In the genomic region with DNA sequence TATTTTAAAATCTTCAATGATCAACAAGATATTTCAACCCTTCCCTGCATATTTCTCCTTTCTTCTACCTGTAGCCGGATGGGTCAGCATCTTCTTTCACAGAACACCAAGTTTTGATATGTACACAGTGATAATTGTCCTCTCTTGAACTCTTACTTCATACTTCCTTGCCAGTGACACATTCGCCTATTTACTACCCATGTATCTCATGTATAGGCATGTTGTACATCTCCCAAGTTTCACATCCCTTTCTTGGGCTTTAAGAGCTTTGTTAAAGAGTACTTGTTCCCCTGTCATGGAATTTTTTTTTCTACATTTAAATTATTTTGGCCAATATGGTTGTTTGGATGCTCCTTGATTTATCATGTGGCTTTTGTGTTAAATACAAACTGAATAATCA, we compare ENCODE assay signal across 20 mouse cellular contexts.
A peak's percentile ranks its signal among the peaks of the same experiment; 100 is the strongest.
DNase-seq lines count a peak whose midpoint lies in the region; ATAC-seq lines count a peak whose summit lies in the region.
"Had no signal": no experiment of that assay in that cellular context is flagged by ENCODE, and none has a peak within 500 bp of the region (broad histone marks: within the 10 kb centered on the region; RNA-seq: fewer than 3 reads in every experiment).

No protein-coding gene starts in this region.

- peak; percentile 80 for ATAC-seq in granulocyte monocyte progenitor cell, adult 5-6 weeks (replicated peaks; ENCODE audit: poor library complexity, severe bottlenecking)
- peak; percentile 96 for ATAC-seq in megakaryocyte, adult 5-6 weeks (ENCODE audit: poor library complexity, severe bottlenecking)
- peak; percentile 79 for ATAC-seq in megakaryocyte progenitor cell, adult 5-6 weeks (replicated peaks; ENCODE audit: poor library complexity)
- ATAC-seq in monocyte, adult 5-6 weeks (replicated peaks; ENCODE audit: insufficient number of reproducible peaks, low FRiP score, low TSS enrichment, poor library complexity, severe bottlenecking): peak; percentile 83; the same call in 1 of the 2 replicates
- ATAC-seq: activated CD4-positive, CD25-positive, alpha-beta regulatory T cell, adult 4 months; CD4-positive, CD25-positive, alpha-beta regulatory T cell, adult 4 months; Patski had no signal

- DNase-seq in spleen, adult 18-20 months: no peak
- no peak for DNase-seq in urinary bladder, postnatal 25 days (ENCODE audit: low spot score)
- no peak for DNase-seq in urinary bladder, postnatal 36 days (ENCODE audit: low spot score in 2 of 2)
- no peak for DNase-seq in lung, postnatal 25 days (ENCODE audit: low spot score)
- DNase-seq: adrenal gland, adult 2 months; adrenal gland, adult 8-10 months; adrenal gland, postnatal 10 days; adrenal gland, postnatal 14 days; adrenal gland, postnatal 25 days; adrenal gland, postnatal 36 days; B cell, adult 2 months; cerebellum, adult 11 months; cerebellum, adult 11-12 months had no signal
